Mouse (Mus musculus) ES-E14 (cell line): Measurements from ENCODE around the gene Zfp568. TPM values are rescaled to one million over a fixed set of nuclear protein-coding genes. Genes with fewer than 3 reads are reported as not detected.

Experiments
- DNase-seq: peaks from one replicate; pipeline ENCODE4 v3.0.0-alpha.2; 2013; ENCODE audit warnings: low read depth, low spot score
- H3K27ac ChIP-seq: 2 replicates; pipeline ENCODE4 v1.5.1; 2012; ENCODE audit warnings: low read depth, mild to moderate bottlenecking, low read length, moderate library complexity, mixed read lengths; ENCODE audit not compliant: poor library complexity, insufficient read depth, severe bottlenecking
- H3K36me3 ChIP-seq: 2 replicates; pipeline ENCODE4 v1.6.1; 2012; ENCODE audit warnings: mild to moderate bottlenecking, low read length, moderate library complexity, mixed read lengths; ENCODE audit not compliant: control insufficient read depth, poor library complexity, insufficient read depth, severe bottlenecking
- H3K4me1 ChIP-seq, 2 experiments: fragments of 150-350 bp in 1 of 2; sonication (generic) in 1 of 2; 2 replicates each; pipeline ENCODE4 v1.6.1; 2012; ENCODE audit warnings: low read length in 2 of 2, mild to moderate bottlenecking in 1 of 2, mixed read lengths in 1 of 2; ENCODE audit not compliant: control insufficient read depth in 2 of 2, insufficient read depth in 2 of 2, poor library complexity in 1 of 2
- H3K4me3 ChIP-seq, 2 experiments: fragments of 150-350 bp in 1 of 2; sonication (generic) in 1 of 2; 2 replicates each; pipeline ENCODE4 v1.5.1; 2012; ENCODE audit warnings: low read length in 2 of 2, low read depth in 1 of 2, mild to moderate bottlenecking in 1 of 2, mixed read lengths in 1 of 2; ENCODE audit not compliant: insufficient read depth in 1 of 2, poor library complexity in 1 of 2, severe bottlenecking in 1 of 2
- H3K9ac ChIP-seq: 2 replicates; pipeline ENCODE4 v1.6.1; 2012; ENCODE audit warnings: low read depth, mild to moderate bottlenecking, low read length, mixed read lengths; ENCODE audit not compliant: poor library complexity, insufficient read depth, severe bottlenecking
- H3K9me3 ChIP-seq: fragments of 150-350 bp; sonication (generic); 2 replicates; pipeline ENCODE4 v1.6.1; 2012; ENCODE audit warnings: low read depth, mild to moderate bottlenecking, low read length; ENCODE audit not compliant: control insufficient read depth, insufficient read depth
- CHD2 ChIP-seq: IDR thresholded peaks from 2 replicates; pipeline ENCODE4 v1.6.1; 2014; ENCODE audit warnings: mild to moderate bottlenecking, low read depth, low read length, inconsistent platforms
- HCFC1 ChIP-seq: IDR thresholded peaks from 2 replicates; pipeline ENCODE4 v1.6.1; 2012; ENCODE audit warnings: low read length, inconsistent platforms, borderline replicate concordance; ENCODE audit not compliant: insufficient read depth
- MAFK ChIP-seq: IDR thresholded peaks from 2 replicates; pipeline ENCODE4 v1.6.1; 2014; ENCODE audit warnings: mild to moderate bottlenecking, low read depth, low read length, inconsistent platforms; ENCODE audit not compliant: insufficient read depth
- ZC3H11A ChIP-seq: IDR thresholded peaks from 2 replicates; pipeline ENCODE4 v1.6.1; 2012; ENCODE audit warnings: low read depth, mild to moderate bottlenecking, inconsistent platforms, low read length, borderline replicate concordance
- ZNF384 ChIP-seq: IDR thresholded peaks from 2 replicates; pipeline ENCODE4 v1.6.1; 2012; ENCODE audit warnings: low read depth, low read length, inconsistent platforms
- in situ Hi-C, 2 experiments: fragments of 600-800 bp; cut with MboI; formaldehyde crosslinking; loops; one replicate each; pipeline ENCODE4 v1.15.1; 2025; ENCODE audit warnings: low sequenced_read_pairs in 2 of 2, inconsistent platforms in 1 of 2; ENCODE audit not compliant: unreplicated experiment in 2 of 2
- total RNA-seq: library from RNA; depleted of rRNA; stranded (reverse); fragments of 300-350 nt; gene quantifications from 2 replicates; pipeline ENCODE4 v1.2.3, GENCODE M21; 2012

Zfp568 gene
- total RNA-seq, 1 experiment: 126 TPM

GRCm38 (mm10) chr7:30012956-30013363 lies 29.2 kb downstream of the Zfp568 start:
- DNase-seq: no peak
- Histone ChIP-seq H3K4me3 (no peak overlapping the region), H3K9me3 (no peaks in the 10 kb centered on the region), H3K27ac (no peak overlapping the region), H3K4me1 (peaks cover 0 to 8% of the 10 kb centered on the region in 2 experiments; a peak in 1 of 4 replicates), H3K9ac (no peak overlapping the region), H3K36me3 (peaks cover 54% of the 10 kb centered on the region)
- in situ Hi-C loops: loop anchor here in 1 of 2 experiments (10.0 kb wide), 1 partner anchor 62 kb away; the partner anchor contains the start of gene Zfp82
- TF ChIP-seq ZC3H11A (no peak), HCFC1 (no peak), ZNF384 (no peak), CHD2 (no peak), MAFK (no peak)

- TF ChIP-seq ZNF384: no peak
- TF ChIP-seq CHD2: no peak
- TF ChIP-seq MAFK: no peak
- no peak for TF ChIP-seq ZC3H11A
- TF ChIP-seq HCFC1: no peak
- in situ Hi-C loops: loop anchor here in 1 of 2 experiments (10.0 kb wide), 1 partner anchor 58 kb away; the partner anchor contains the start of gene Zfp82
- H3K36me3 ChIP-seq: peaks cover 58% of the 10 kb centered on the region
Measured at GRCm38 (mm10) chr7:30017226-30017625, 33.5 kb downstream of the Zfp568 start.

GRCm38 (mm10) chr7:30019543-30019942 lies 35.8 kb downstream of the Zfp568 start:
- Histone ChIP-seq H3K4me1 (peaks cover 0 to 2% of the 10 kb centered on the region in 2 experiments; a peak in 1 of 4 replicates), H3K27ac (no peak overlapping the region), H3K36me3 (peaks cover 67% of the 10 kb centered on the region), H3K4me3 (no peak overlapping the region), H3K9me3 (no peaks in the 10 kb centered on the region), H3K9ac (no peak overlapping the region)
- no peak for DNase-seq
- in situ Hi-C loops: loop anchor here in 1 of 2 experiments (10.0 kb wide), 1 partner anchor 55 kb away; the partner anchor contains the start of gene Zfp82
- TF ChIP-seq CHD2: no peak
- TF ChIP-seq MAFK: no peak
- TF ChIP-seq HCFC1: no peak
- TF ChIP-seq ZC3H11A: no peak
- no peak for TF ChIP-seq ZNF384

More at GRCm38 (mm10) chr7:30017226-30017625, 33.5 kb downstream of the Zfp568 start:
- Histone ChIP-seq H3K9me3 (no peaks in the 10 kb centered on the region), H3K4me3 (no peak overlapping the region), H3K9ac (no peak overlapping the region), H3K27ac (no peak overlapping the region), H3K4me1 (no peaks in the 10 kb centered on the region)
- no peak for DNase-seq

GRCm38 (mm10) chr7:30023324-30023723 lies 39.6 kb downstream of the Zfp568 start:
- TF ChIP-seq ZC3H11A (no peak), MAFK (no peak), ZNF384 (no peak), CHD2 (no peak), HCFC1 (no peak)
- no peak for DNase-seq

More at GRCm38 (mm10) chr7:30023324-30023723, 39.6 kb downstream of the Zfp568 start:
- Histone ChIP-seq H3K9me3 (no peaks in the 10 kb centered on the region), H3K36me3 (peaks cover 62% of the 10 kb centered on the region), H3K27ac (no peak overlapping the region), H3K4me1 (peaks cover 5 to 21% of the 10 kb centered on the region in 2 experiments; a peak in 3 of 4 replicates), H3K9ac (no peak overlapping the region), H3K4me3 (no peak overlapping the region)
- in situ Hi-C loops: no loop called here
